Comparison of ENCODE assay signal across 8 mouse cellular contexts in the genomic region with DNA sequence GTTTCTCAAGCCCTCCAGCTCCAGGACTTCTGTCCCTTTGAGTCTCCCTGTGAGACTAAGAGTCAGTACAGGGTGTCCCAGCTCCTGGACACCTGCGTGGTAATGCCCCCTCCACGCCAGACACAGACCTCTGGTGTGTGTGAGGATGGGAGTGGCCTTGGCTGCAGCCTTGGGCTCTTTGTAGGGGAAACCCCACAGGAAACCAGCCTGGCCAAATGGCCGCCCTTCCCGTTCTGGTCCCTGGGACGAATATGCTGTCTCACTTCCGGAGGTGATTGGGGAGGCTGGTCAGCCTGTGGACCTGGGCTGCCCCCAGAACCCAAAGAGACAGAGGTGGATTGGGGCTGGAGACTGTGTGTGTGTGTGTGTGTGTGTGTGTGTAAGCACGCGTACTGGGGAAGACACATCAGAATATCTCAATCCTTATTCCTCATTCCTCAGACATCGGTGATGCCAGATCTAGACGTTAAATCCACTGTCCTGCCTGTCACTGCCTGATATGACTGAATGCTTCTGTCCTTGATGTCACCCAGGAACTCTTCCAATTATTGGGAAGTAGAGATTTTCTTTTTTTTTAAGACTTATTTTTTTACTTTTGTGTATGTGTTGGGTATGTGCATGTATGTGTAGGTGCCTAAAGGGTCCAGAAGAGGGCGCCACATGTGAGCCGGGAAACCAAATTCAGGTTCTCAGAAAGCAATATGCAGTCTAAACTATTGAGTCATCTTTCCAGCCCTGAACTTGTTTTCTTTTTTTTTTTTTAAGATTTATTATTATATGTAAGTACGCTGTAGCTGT. TPM values are rescaled to one million over a fixed set of nuclear protein-coding genes. Genes with fewer than 3 reads are reported as not detected.
A peak's percentile ranks its signal among the peaks of the same experiment; 100 is the strongest.
DNase-seq lines count a peak whose midpoint lies in the region; ATAC-seq lines count a peak whose summit lies in the region.

No protein-coding gene starts in this region.

- peak overlapping the region; percentile 94 for H3K4me2 ChIP-seq in intestine, embryonic 16.5 days (ENCODE audit: low read depth, low read length)
- peak overlapping the region; percentile 48 for H3K4me2 ChIP-seq in neural tube, embryonic 14.5 days (ENCODE audit: low read depth, low read length)

- WGBS in intestine, embryonic 16.5 days: 54% methylated on average over 13 of the region's 13 CpGs
- WGBS in neural tube, embryonic 14.5 days: 58% methylated on average over 13 of the region's 13 CpGs

- H3K27me3 ChIP-seq in intestine, embryonic 16.5 days (replicated peaks; ENCODE audit: control insufficient read depth, insufficient read depth, low read length): no peaks in the 10 kb centered on the region
- H3K27me3 ChIP-seq in neural tube, embryonic 14.5 days (ENCODE audit: control insufficient read depth, insufficient read depth, low read length): no peaks in the 10 kb centered on the region

- peaks cover 56% of the 10 kb centered on the region for H3K4me1 ChIP-seq in intestine, embryonic 16.5 days (ENCODE audit: control insufficient read depth, insufficient read depth, low read length)
- H3K4me1 ChIP-seq in neural tube, embryonic 14.5 days (ENCODE audit: control insufficient read depth, insufficient read depth, low read length): peaks cover 11% of the 10 kb centered on the region; the same call in 1 of the 2 replicates

- peak; percentile 44 for DNase-seq in embryo, embryonic 9.5 days (ENCODE audit: extremely low spot score)
- no peak for DNase-seq in embryo, embryonic 10 days (ENCODE audit: low spot score)
- peak; percentile 49 to 62 for DNase-seq in adrenal gland, postnatal 4 days (ENCODE audit: low spot score in 2 of 2)
- DNase-seq in heart, adult 11 months: peak; percentile 100
- DNase-seq in lung, adult 18-20 months: peak; percentile 87 to 90
- no peak for DNase-seq in yolk sac, embryonic 10.5 days (ENCODE audit: low spot score)

- peak overlapping the region; percentile 95 for H3K27ac ChIP-seq in intestine, embryonic 16.5 days (ENCODE audit: low read length)
- H3K27ac ChIP-seq in neural tube, embryonic 14.5 days (ENCODE audit: low read depth, low read length): peak overlapping the region; percentile 55

- no peak for ATAC-seq in intestine, embryonic 16.5 days
- no peak for ATAC-seq in neural tube, embryonic 14.5 days (ENCODE audit: low read depth)

- H3K9ac ChIP-seq in intestine, embryonic 16.5 days (ENCODE audit: low read depth, low read length): peak overlapping the region; percentile 89
- H3K9ac ChIP-seq in neural tube, embryonic 14.5 days (replicated peaks; ENCODE audit: low read depth, low read length): peak overlapping the region; percentile 32; the same call in 1 of the 2 replicates

- no peaks in the 10 kb centered on the region for H3K9me3 ChIP-seq in intestine, embryonic 16.5 days (ENCODE audit: control insufficient read depth, low read length)
- no peaks in the 10 kb centered on the region for H3K9me3 ChIP-seq in neural tube, embryonic 14.5 days (ENCODE audit: control insufficient read depth, low read length)

- peak overlapping the region; percentile 73 for H3K4me3 ChIP-seq in intestine, embryonic 16.5 days (ENCODE audit: low read length)
- H3K4me3 ChIP-seq in neural tube, embryonic 14.5 days (ENCODE audit: low read depth, low read length): peak overlapping the region; percentile 21

- peaks cover 5% of the 10 kb centered on the region; the same call in 1 of the 2 replicates for H3K36me3 ChIP-seq in intestine, embryonic 16.5 days (ENCODE audit: control insufficient read depth, insufficient read depth, low read length)
- no peaks in the 10 kb centered on the region for H3K36me3 ChIP-seq in neural tube, embryonic 14.5 days (ENCODE audit: control insufficient read depth, insufficient read depth, low read length)

RNA-seq across cellular contexts. Expression of a gene that starts 19.2 kb away (rescaled TPM):
- total RNA-seq in adrenal gland, postnatal 4 days (2021): 1 to 10 TPM; 3.1 to 4.3 TPM
- polyA plus RNA-seq in intestine, embryonic 16.5 days (2015; fragmentation: Nextera tagmentation; extraction: Ambion mirVana): 0.89 and 1.3 TPM in 2 replicates
- polyA plus RNA-seq in neural tube, embryonic 14.5 days (2014; fragmentation: Nextera tagmentation; extraction: Ambion mirVana): 12.4 and 12.5 TPM in 2 replicates

RNA-seq across cellular contexts. Expression of a gene that starts 32.7 kb away (rescaled TPM):
- total RNA-seq in adrenal gland, postnatal 4 days (2021): 10 to 100 TPM; 35.8 to 37.6 TPM
- 7.1 and 7.7 TPM in 2 replicates for polyA plus RNA-seq in intestine, embryonic 16.5 days (2015; fragmentation: Nextera tagmentation; extraction: Ambion mirVana)
- polyA plus RNA-seq in neural tube, embryonic 14.5 days (2014; fragmentation: Nextera tagmentation; extraction: Ambion mirVana): 12.9 and 20.5 TPM in 2 replicates

RNA-seq across cellular contexts. Expression of a gene that starts 45.3 kb away (rescaled TPM):
- 100 to 1,000 TPM; 184 to 189 TPM for total RNA-seq in adrenal gland, postnatal 4 days (2021)
- polyA plus RNA-seq in intestine, embryonic 16.5 days (2015; fragmentation: Nextera tagmentation; extraction: Ambion mirVana): 292 and 296 TPM in 2 replicates
- polyA plus RNA-seq in neural tube, embryonic 14.5 days (2014; fragmentation: Nextera tagmentation; extraction: Ambion mirVana): 265 and 294 TPM in 2 replicates

RNA-seq across cellular contexts. Expression of a gene that starts 53.0 kb away (rescaled TPM):
- total RNA-seq in adrenal gland, postnatal 4 days (2021): 10 to 100 TPM; 41.0 to 45.0 TPM
- 76.0 and 77.1 TPM in 2 replicates for polyA plus RNA-seq in intestine, embryonic 16.5 days (2015; fragmentation: Nextera tagmentation; extraction: Ambion mirVana)
- 51.3 and 51.7 TPM in 2 replicates for polyA plus RNA-seq in neural tube, embryonic 14.5 days (2014; fragmentation: Nextera tagmentation; extraction: Ambion mirVana)

RNA-seq across cellular contexts. Expression of a gene that starts 56.3 kb away (rescaled TPM):
- total RNA-seq in adrenal gland, postnatal 4 days (2021): 1 to 10 TPM; 1.2 TPM
- 0.61 and 0.82 TPM in 2 replicates for polyA plus RNA-seq in intestine, embryonic 16.5 days (2015; fragmentation: Nextera tagmentation; extraction: Ambion mirVana)
- polyA plus RNA-seq in neural tube, embryonic 14.5 days (2014; fragmentation: Nextera tagmentation; extraction: Ambion mirVana): 1.3 and 1.6 TPM in 2 replicates

Comparison
In these comparisons a context has a peak if more than half of its experiments do, and no peak if none do; other contexts are left out.
1. DNase-seq: peak in embryo, embryonic 9.5 days (single experiment), adrenal gland, postnatal 4 days (2 of 2), heart, adult 11 months (single experiment) and lung, adult 18-20 months (2 of 2); none in embryo, embryonic 10 days (single experiment) and yolk sac, embryonic 10.5 days (single experiment).